Mouse (Mus musculus) ovary, postnatal 36 days (tissue): ENCODE measurements at regions not wholly inside any gene's neighbourhood (a gene's known extent, or its start where the extent isn't known, plus 50 kb on each side); places are given as distances from the start of the nearest gene placed in this dataset.

Experiments
- DNase-seq: peaks from one replicate; pipeline ENCODE4 v3.0.0; 2022; ENCODE audit warnings: low spot score, mixed read lengths

GRCm38 (mm10) chr13:44509526-44510159, 219.6 kb upstream of the Jarid2 start:
- DNase-seq, result no peak

- DNase-seq, result no peak
Measured at GRCm38 (mm10) chr13:44513378-44514285, 215.6 kb upstream of the Jarid2 start.

DNA sequence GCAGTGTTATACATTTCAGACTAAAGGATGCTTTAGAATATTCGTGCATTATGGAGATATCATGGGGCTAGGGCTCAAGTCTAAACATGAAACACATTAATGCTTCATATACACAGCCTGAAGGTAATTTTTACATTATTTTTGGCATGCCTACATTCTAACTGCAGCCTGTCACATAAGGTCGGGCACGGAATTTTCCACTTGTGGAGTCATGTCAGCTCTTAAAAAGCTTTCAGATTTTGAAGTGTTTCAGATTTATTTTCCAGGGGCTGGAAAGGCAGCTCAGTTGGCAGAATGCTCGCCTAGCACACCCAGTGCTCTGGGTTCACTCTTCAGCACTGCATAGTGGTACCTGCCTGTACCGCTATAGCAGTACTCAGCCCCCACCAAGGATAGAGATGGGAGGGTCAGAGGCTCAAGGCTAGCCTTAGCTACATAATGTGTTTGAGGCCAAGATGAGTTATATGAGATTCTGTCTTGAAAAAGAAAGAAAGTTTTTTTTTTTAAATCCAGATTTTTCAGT, 214.6 kb upstream of the Jarid2 start:
- no peak for DNase-seq

- DNase-seq, result no peak
Measured at GRCm38 (mm10) chr13:44516863-44517262, 212.4 kb upstream of the Jarid2 start.

- no peak for DNase-seq
Measured at GRCm38 (mm10) chr13:44517312-44517711, 212.0 kb upstream of the Jarid2 start.

- DNase-seq, result no peak
Measured at GRCm38 (mm10) chr13:44518215-44518614, 211.1 kb upstream of the Jarid2 start.

GRCm38 (mm10) chr13:44523516-44523915, 205.8 kb upstream of the Jarid2 start:
- DNase-seq, result no peak

DNA sequence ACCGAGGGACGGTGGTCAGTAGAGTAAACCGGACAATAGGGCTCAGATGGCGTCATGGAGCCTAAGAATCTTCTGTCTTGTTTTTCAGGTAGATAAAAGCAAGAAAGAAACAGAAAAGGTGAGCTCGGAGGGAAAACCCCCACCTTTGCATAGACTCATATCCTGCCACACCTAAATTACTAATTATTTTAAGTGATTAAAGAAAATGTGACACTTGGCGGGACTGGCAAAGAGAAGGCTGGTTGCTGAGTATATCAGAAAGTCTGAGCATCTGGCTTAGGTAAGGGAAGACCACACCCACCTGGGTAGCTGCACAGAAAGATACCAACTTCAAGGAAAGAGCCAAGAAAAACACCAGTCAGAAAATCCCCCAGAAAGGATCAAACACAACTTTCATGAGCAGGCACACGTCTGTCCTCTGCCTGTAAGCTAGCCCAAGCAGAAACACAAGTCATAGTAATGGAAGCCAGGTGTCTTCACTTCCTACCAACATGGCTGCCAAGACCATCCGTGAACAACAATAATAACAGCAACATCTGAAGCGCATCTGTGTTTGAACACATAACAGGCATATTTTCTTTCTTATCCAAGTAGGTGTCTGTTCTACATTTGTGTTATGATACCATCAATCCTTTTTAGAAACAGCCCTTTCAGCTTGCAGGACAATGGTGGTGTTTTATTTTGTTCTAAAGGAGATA, 198.3 kb upstream of the Jarid2 start:
- DNase-seq, result no peak

GRCm38 (mm10) chr13:44532631-44533180, 196.6 kb upstream of the Jarid2 start:
- no peak for DNase-seq

DNA sequence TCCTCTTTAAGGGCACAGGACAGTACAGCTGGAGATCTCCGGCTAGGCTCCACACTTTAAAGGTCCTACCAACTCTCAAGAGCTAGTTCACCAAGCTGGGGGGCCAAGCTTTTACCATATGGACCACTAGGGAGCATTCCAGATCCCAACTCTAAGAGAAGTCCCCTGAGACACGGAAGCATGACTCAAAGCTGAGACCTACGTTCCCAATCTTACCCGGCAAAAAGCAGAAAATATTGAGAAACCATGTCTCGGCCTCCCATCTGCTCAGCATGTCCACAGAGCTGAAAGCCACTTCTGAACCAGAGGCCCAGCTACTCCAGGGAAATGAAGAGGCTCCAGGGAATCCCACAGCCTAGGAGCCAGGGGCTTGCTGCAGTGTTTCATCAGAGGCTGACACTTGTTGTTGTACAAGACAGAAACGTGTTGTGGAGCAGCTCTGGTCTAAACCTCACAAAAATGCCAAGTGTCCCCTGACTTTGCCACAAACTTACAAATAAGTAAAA, 194.6 kb upstream of the Jarid2 start:
- no peak for DNase-seq

DNA sequence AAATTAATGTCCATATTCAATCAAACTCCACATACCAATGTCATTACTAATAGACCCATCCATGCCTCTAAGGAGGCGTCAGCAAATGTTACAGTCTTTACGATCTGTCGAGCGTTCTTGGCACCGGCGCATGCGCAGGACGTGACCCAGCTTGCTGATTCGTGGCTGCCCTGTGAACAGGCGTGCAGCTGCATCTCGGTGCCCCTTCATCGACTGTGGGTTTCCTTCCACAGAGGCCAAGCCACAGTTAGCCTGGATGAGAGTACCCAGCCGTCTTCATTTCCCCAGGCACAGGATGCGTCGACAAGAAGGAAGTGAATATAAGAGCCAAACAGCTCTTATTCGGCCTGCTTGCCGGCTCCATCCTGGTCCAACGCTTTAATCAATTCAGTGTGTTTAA, 193.8 kb upstream of the Jarid2 start:
- no peak for DNase-seq

DNA sequence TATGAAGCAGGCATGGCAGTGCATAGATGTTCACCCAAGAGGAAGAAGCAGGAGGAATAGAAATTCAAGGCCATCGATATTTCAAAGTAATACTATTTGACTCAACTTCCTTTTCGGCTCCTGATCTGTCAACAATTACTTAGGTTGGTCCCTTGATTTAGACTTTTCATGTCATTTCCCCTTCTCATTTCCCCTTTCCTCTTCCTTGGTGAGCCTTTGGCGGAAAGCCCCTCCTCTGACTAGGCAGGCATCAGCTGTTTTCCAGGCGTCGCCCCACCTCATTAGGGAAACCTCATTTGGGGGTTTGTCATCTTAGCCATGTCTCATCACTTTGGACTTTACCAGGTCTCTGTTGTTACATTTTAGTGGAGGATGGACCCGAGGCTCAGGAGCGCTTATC, 191.0 kb upstream of the Jarid2 start:
- no peak for DNase-seq

GRCm38 (mm10) chr13:44540401-44540800, 188.9 kb upstream of the Jarid2 start:
- no peak for DNase-seq

GRCm38 (mm10) chr13:44541243-44541653, 188.0 kb upstream of the Jarid2 start:
- DNase-seq, result peak; percentile 20

GRCm38 (mm10) chr13:44544786-44545185, 184.5 kb upstream of the Jarid2 start:
- DNase-seq, result no peak

GRCm38 (mm10) chr13:44546289-44546688, 183.0 kb upstream of the Jarid2 start:
- no peak for DNase-seq

GRCm38 (mm10) chr13:44548880-44549279, 180.4 kb upstream of the Jarid2 start:
- no peak for DNase-seq

DNA sequence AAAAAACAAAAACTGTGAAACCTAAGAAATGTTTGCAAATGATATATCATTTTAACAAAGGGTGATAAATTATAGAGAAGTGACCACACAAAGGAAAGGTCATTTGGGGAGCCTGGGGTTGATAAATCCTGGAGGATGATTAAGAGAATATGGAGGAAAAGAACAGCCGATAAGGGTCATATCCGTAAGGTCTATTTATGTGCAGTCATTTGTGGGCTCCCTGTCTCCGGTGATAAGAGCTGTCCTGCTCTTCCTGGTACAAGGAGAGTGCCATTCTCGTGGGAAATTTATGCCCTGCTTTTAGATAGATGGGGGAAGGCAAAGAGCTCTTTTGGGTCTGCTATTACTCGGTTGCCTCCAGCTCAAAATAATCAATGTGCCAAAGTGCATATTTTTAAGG, 175.9 kb upstream of the Jarid2 start:
- no peak for DNase-seq

DNA sequence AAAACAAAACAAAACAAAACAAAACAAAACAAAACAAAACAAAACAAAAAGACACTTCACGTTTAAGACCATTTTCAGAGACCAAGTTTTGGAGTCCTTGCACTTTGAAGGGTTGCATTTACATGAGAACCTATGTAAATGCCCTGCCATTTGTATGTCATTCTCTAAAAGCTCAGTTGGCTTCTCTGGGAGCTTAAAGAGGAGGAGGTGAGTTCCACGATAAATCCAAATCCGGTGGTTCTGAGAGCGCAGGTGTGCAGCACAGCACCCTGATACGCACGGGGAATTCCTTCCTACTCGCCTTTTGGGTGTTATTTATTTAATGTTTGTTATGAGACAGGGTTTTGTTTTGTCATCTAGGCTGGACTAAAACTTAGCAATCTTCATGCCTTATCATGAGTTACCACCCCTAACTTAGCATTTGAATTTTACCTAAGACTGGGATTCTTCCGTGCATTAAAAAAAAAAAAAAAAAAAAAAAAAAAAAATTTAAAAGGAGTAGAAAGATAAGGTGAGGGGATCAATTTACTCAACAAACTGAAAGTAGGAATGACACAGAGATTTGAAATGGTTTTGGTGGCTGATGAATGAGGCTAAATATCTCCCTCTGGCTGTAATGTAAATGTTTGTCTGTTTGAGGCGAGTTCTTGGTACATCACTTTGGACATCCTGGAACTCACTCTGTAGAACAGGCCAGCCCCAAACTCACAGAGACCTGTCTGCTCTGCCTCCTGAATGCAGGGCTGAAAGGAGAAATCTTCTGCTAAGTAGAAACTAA, 174.4 kb upstream of the Jarid2 start:
- DNase-seq, result no peak

DNA sequence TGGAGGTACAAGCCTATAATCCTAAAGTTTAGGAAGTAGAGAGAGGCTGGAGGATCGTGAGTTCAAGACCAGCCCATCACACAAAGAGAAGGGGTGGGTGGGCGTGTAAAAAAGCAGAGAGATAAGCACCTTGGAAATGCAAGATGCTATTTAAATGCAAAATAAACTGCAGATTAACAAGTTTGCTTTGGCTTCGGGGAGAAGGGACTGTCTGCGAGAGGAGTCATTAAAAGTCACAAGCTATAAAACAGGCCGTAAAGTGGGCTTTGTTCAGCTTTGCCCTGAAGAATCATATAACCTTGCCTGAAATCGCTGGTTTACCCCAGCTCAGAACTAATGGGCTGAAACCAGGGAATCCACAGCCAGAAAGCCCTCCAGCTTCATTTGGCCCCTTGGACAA, 173.3 kb upstream of the Jarid2 start:
- DNase-seq, result no peak

- DNase-seq, result no peak
Measured at GRCm38 (mm10) chr13:44558051-44558450, 171.2 kb upstream of the Jarid2 start.
